In genomic region chr2:107324090-107324489, GRCm38 (mm10) we compare ENCODE assay signal across 14 mouse cellular contexts. TPM values are rescaled to one million over a fixed set of nuclear protein-coding genes. Genes with fewer than 3 reads are reported as not detected.
"Had no signal": no experiment of that assay in that cellular context is flagged by ENCODE, and none has a peak within 500 bp of the region (broad histone marks: within the 10 kb centered on the region; RNA-seq: fewer than 3 reads in every experiment).

No protein-coding gene starts in this region.

- ATAC-seq: intestine, embryonic 15.5 days had no signal

- DNase-seq: kidney, adult 11 months; kidney, adult 9 months; kidney, postnatal 25 days; liver, embryonic 13.5 days; lung, adult 2 months; lung, postnatal 14 days; midbrain, embryonic 14.5 days; right cerebral cortex, adult 18-20 months; right cerebral cortex, postnatal 14 days; right cerebral cortex, postnatal 4 days; thymus, postnatal 25 days had no signal

RNA-seq across cellular contexts. Expression of gene Kcna4, which starts 33.7 kb away (rescaled TPM):
- total RNA-seq: liver, adult 2 months; megakaryocyte, adult 5-6 weeks had no signal
